Mouse (Mus musculus) frontal cortex, postnatal 25 days (tissue): ENCODE data around the gene Smap2.

Experiments
- DNase-seq, 2 experiments: peaks; one replicate each; pipeline ENCODE4 v3.0.0; 2022; ENCODE audit warnings: low spot score in 2 of 2

The Smap2 gene

DNA sequence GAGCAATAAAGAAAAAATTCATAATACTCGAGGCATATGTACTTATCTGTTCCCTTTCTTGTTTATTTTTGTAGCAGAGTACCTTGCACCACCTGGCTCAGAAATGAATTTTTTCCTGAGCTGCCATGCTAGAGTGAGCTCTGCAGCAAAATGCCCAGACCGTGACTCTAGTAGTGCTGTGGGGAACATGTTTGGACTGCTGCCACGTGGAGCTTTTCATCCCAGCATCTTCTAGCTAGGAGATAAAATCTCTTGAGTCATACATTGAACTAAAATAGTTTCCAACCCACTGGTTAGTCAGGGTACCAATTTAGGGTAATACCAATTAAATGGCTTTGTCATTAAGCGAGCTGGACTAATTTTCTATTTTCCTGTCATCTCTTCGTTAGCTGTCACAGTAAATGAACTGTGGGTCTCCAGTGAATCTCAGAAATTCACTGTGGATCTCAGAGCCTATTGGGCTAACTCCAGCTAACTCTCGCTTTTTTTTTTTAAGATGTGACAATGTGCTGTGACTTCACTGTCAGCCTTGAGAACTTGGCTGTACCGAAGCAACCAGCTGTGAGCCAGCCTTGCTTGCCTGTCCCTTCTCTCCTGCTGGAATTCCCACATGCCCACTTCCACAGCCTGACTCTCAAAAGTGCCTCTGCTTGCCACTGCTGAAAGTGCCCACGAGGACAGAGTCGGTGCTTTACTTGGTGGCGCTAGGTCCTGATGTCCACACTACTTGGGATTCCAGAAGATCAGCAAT, 3.2 kb upstream of the Smap2 start:
- DNase-seq = no peak

DNA sequence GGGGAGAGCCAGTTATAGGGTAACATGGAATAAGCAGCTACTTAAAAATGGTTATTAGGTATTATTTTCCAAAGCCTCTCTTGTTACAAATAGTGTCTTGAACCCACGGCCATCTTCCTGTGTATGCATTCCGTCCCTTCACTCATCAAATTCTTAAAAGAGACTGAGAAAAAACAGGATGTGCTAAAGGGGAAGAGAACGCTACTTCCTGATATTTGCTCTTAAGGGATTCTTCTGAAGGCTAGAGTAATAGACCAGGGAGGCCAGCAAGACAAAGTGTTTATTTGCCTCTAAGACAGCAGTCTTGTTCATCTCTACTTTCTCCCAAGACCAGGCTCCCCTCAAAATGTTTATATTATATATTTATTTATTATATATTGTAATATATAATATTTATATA, 1.2 kb upstream of the Smap2 start:
- no peak for DNase-seq

DNA sequence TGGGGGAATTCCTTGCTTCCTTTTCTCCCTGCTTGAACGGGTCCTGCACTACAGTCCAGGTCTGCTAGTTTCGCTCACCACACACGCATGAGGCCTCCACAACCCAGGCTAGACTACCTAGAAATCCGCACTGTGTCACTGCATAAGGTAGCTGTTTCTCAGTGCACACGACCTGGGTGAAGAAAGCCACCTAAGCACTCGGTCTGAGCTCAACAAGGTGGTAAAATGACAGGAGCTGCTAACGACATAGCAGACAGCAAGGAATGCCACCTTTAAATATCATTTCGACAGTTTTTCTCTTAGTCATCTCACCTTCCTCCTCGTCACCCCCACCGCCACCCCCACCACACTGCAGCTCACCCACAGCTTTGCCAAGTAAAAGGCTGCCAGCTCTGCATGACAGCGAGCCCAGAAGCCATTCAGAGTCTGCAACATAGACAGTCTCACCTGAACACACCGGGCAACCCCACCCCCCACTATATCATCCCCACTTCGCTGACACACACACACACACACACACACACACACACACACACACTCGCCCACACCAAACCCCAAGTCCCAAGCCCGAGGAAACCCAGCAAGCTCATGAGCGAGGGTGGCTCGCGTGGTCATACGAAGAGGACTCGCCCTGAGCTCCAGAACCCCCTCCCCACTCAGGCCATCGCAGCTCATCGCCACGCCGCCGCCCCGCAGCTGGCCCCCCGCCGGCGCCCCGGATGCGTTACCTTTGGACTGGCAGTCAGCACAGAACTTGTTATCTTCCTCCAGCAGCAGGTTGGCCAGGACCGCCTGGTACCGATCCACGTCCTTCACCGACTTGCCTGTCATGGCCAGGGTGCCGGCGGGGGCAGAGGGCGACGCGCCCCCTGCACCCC, 787 bp downstream of the Smap2 start:
- DNase-seq = no peak

DNA sequence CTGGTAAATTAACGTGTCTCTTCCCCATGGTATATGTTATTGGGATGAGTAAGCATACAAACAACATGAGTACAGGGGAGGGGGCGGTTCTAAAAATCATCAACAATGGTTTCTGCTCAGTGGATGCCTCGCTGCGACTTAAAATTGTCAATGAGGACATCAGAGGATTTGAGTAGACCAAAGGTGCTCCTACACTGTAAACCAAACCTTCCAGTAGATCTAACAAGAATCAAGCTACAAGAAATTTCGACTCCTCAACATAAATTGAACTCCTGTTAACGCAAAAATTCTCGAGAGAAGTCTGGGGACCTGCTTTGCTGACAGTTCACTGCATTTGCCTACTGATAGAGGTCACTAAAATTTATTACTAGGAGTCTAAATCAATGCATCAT, 1.8 kb downstream of the Smap2 start:
- no peak for DNase-seq

DNA sequence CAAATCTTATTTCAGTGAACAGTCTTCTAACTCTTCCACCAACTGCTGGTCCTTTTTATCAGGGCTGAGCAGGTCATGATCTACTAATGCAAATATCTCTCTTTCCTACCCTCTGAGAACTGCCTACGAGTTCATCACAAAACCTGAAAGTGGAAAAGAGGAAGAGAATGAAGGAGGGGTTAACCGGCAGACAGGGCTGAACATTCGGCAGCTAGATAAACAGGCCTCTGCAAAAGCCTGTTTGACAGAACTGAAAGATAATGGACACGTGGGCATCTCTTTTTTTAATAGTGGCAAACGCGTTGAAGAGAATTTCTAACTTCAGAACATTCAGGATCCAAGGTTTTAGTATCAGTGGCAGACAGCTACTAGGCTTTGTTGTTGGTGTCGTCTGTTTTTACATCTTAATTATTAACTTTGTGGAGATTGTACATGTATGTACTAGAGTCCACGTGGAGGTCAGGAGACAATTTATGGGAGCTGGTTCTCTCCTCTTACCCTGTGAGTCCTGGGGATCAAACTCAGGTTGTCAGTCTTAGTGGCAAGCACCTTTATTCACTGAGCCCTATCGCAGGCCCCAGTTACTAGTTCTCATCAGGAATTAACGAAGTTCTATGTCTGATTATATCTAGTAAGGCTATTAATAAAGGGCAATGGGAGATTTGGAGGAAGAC, 2.3 kb downstream of the Smap2 start:
- no peak for DNase-seq

DNA sequence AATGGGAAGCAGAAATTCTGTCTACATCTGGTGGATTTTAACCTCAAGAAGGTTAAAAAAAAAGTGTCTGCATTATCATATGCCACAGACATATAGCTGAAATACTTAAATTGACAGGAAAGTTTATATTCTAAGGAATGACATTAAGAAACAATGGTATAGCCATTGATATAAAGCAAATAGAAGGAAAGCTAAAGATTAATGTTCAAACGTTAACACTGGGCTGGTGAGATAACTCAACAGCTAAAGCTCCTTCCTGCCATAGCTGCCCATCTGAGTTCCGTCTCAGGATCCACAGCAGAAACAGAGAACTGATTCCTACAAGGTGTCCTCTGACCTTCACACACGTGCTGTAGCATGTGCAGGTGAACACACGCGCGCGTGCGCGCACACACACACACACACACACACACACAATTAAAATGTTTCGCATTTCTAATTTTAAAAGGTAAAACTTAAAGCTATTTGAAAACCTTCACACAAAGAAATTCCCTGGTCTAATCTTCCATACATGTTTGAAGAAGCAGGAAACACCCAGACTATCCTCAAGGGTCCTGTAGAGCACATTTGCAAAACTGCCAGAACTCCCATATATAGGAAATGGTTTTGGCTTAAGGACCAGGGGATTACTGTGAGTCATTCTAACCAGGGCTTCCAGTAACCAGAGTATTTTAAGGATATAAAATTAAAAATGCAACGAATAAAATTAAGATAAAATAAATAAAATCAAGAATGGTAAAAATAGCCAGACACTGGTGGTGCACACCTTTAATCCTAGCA, 6.1 kb downstream of the Smap2 start:
- DNase-seq = no peak

DNA sequence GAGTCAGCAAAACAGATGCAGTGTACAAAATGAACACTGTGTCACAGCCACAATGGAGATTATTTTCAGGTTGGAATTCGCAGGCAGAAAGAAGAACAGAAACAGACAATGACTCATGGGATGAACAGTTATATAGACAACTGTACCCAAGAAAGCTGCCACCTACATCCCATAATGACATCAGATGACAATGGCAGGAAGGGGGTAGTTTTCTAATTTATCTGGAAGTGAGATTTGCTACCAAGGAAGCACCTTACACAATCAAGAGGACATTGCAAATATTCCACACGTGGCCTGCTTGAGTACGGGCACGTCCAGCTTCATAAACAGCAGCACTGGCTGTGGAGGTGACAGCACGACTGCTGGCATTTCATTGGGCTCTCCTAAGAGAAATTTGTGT, 7.9 kb downstream of the Smap2 start:
- DNase-seq = no peak

DNA sequence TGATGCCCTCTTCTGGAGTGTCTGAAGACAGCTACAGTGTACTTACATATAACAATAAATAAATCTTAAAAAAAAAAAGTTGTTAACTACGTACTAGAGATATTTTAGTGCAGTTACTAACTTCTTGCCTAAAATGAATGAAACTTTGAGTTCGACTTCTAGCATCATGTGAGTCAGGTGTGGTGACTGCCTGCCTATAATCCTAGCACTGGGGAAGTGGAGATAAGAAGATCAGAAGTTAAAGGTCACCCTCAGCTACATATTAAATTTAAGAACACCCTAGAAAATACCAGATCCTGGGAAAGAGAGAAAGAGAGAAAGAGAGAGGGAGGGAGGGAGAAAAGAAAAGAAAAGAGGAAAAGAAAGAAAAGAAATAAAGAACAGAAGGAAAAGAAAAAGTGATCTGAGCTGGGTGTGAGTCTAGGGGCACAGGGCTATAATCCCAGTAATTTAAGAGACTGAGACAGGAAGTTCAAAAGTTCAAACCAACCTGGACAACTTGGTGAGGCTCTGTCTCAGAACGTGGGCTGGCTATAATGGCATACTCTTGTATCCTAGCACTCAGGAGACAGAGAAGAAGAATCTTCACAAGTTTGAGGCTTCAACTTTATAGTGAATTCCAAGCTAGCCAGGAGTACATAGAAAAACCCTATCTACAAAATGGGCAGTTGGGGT, 8.8 kb downstream of the Smap2 start:
- no peak for DNase-seq

DNA sequence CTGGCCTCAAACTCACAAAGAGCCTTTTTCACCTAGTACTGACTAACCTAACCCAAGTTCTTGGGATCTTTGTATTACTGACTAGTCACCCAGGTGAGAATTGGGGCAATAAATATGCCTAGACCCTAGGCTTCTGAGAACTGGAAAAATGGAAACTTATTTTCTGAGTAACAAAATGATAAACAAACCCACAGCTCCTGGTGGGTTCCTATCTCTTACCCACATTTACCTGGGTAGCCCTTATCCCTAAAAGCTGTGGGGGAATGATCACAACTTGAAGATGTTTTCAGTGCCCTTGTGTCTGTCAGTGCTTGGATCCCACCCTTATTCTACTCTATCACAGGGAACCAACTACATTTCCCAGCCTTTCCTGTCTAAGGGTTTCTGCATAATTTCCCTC, 10.0 kb downstream of the Smap2 start:
- DNase-seq = no peak

DNA sequence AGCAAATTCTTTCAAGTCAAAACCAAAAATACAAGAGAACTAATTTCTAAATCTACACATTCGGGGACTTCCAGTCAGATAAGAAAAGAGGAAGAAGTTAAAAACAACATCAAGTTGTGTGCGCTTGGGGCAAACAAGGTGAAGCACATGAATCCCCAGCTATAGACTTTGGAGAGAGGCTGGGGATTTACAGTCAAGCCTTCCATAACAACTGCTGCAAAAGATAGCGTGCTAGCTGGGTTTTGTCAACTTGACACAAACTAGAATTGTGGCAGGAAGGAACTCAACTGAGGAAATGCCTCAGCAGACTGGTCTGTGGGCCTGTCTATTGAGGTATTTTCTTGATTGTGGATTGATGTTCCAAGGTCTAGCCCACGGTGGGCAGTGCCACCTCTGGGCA, 12.4 kb downstream of the Smap2 start:
- DNase-seq = no peak

DNA sequence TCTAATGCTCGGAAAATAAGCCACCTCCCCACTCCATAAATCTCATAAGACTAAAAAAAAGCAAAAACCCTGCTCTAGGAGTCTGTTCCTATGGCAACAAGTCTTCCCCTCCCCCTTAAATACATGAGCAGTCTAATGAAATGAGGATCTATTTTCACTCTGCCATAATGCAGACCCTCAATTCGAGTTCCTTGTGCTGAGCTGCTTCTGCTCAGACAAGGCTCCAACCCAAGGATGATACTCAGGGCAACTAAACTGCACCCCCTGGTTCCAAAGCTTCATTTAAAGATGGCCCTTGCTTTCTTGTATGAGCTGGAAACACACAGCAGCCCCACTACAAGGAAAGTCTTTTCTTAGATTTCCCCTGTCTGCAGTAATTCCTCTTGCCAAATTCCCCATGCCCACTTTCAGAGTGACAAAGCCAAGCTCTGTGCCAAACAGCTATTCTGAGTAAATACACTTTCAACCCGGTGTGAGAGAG, 13.4 kb downstream of the Smap2 start:
- no peak for DNase-seq

DNA sequence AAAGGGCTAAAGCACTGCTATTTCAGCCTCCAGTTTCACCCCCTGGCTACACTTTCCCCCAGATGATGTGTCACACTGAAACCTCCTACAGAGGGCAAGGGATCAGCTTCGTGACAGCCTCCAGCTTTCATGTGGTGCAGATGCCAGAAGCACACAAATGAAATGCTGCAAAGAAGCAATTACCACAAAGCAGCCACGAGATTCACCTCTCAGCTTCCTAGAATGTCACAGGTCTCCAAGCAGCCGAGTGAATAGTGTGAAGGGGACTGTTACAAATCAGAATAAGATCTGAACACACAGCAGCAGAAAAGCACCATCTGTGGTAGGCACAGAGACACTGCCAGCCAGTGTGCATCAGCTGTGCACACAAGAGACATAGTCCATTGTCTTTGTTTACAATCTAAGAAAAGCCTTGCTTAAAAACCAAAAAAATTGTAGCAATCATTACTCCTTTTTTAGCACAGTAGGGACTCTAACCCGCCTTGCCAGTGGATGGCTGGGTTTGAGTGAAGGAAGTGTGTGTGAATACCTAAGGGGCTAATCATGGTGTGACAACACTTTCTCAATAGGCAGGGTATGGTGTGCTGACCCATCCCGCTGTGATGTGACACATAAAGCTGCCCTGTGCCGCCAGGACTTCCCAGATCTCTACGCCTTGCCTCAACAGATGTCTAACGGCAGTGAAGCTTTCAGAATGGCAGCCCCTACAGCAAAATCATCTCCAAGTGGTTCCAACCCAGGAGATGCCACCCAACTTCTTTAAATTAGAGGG, 14.5 kb downstream of the Smap2 start:
- DNase-seq = no peak

DNA sequence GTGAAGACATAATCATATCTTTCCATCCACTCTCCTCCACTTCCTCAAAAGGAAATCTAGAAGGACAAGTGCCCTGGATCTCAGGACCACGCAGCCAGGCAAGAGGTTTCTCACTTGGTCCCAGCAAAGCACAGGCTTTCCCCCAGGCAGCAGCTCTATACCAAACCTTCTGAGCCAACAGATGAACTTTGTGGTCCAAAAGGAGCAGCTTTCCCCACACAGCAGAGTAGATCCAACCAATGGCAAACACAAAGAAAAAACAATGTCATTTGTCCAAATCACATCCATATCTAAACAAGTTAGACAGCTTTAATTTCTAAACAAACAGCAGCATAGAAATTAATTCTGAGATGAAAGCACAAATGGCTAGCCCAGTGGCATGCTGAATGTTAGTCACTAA, 15.4 kb downstream of the Smap2 start:
- DNase-seq = no peak

DNA sequence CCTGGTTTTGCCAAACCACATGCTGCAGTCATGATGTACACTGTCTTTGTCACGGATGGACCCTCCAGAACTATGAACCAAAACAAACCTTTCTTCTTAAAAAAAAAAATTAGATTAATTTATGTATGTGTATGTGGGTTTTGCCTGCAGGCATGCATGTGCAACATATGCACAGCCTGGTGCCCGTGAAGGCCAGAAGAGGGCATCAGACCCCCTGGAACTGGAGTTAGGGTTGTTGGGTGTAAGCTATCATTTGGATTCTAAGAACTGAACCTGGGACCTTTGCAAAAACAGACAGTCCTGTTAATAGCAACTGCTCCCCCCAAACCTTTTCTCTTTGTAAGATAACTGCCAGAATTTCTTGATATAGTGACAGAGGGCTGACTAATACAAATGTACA, 16.0 kb downstream of the Smap2 start:
- DNase-seq = no peak

DNA sequence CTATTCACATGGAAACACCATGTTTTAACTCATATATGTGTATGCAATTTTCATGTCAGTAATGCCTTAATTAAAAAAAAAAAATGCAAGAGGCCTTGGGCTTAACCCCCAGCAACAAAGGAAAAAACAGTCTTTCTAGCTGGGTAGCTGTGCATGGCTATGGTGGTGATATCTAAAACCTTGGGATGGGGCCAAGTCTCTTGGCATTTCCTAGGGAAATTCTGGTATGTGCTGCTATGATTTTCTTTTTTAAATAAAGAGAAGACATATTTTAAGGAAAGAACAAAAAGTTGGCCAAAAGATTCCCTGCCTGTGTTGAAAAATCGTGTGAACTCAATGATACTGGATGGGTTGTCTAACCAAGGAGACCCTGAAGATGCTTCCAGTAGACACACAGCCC, 21.1 kb downstream of the Smap2 start:
- DNase-seq = no peak

DNA sequence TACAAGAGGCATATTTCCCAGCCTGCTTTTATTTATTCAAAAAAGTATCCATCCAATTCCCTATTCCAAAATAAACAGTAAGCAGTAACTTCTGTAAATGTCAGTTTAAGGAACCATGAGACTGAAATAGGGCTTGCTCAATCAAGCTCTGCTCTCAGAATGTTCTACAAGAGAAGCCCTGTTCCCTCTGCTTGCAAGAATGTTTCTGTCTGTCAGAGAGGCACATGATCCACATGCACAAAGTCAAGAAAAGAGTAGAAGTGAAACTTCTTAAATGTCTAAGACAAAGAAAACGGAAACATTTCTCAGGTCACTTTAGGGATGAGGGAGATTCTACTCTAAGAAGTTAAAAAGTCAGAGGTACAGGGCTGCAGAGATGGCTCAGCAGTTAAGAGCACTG, 24.0 kb downstream of the Smap2 start:
- DNase-seq = no peak

DNA sequence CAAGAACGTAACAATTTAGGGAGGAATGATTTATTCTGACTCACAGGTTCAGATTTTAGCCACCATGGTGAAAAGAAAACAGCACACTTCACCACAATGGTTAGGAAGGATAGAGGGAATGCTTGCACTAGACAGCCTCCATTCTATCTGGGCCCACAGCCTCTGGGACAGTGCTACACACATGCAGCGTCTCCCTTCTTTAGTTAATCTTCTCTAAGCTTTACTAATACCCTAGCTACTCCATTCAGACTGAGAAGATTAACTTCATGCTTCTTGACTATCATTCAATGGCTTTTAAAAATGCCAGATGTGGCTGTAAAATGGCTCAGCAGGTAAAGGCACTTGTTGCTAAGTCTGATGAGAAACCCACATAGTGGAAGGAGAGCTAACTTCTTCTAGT, 24.8 kb downstream of the Smap2 start:
- no peak for DNase-seq

DNA sequence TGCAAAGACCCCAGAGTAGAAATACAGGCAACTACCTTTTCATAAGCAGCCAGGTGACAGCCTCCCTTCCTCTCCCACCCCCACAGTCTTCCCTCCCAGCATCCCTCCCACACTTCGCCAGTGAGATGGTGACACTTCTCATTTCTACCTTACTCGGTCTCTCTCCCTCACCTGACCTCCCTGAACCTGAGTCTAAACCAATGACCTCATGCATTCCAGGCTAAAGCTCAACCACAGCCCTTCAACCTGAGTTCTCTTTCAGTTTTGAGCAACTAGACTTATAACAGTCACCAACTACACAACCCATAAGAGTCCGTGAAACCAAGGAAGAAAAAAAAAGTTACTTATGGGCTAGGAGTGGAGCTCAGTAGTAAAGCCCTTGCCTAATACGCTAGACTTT, 29.7 kb downstream of the Smap2 start:
- DNase-seq = no peak

DNA sequence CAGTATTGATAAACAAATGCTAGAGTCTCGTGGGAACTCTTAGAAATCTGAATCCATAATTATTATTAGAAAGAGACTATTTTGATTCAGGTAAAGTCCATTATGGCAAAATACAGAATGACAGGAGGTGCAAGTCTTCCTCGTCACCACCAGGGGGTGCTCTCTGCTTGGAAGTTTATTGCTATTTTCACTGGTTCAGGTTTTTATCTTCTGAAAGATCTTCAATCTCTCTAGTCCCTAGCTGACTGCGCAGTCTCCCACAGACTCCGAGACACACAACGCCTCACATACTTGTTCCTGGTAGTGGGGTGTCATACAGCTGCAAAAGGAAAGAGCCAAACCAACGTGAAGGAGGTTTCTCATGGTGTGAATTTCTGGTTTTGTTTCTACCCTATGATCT, 30.6 kb downstream of the Smap2 start:
- DNase-seq = no peak

DNA sequence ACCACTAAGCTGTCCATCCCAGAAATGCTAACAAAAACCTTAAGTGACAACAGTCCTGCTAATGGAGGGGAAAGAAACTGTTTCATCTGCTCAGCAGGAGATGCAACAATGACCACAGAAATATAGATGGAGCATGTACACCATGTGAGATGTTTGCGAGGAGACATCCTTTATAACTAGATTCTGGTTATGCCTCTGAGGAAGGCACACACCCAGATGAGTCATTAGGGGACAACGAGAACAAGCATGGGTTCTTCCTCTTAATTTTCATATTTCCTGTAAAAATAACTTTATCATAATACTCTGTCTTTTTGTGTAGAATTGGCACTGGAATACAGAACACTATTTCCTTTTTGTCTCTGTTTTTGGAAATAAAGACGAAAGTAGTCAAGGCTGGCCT, 38.8 kb downstream of the Smap2 start:
- DNase-seq = no peak

DNA sequence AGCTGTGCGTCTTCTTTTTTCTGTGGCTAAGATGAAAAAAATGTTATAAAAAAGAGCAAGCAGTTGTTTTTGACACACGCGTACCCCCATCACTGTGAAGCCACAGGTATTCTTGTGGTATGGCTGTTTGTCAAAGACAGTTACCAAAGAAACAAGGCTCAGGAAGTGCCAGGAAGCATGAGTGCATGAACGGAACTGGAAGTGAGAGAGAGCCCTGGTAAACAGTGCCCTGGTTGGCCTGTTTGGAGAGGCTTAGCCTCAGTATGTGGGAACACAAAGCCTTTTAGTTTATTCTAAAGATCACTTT, 41.7 kb downstream of the Smap2 start:
- DNase-seq = no peak
